Mouse (Mus musculus) ES-Bruce4 (cell line): ENCODE data around the gene Clybl. TPM values are rescaled to one million over a fixed set of nuclear protein-coding genes. Genes with fewer than 3 reads are reported as not detected.

Source experiments
- H3K27ac ChIP-seq: 2 replicates; pipeline ENCODE4 v1.5.1; 2012; ENCODE audit warnings: low read length, inconsistent platforms; ENCODE audit not compliant: insufficient read depth
- H3K27me3 ChIP-seq: 2 replicates; pipeline ENCODE4 v1.6.1; 2012; ENCODE audit warnings: mild to moderate bottlenecking, low read length, inconsistent platforms; ENCODE audit not compliant: control insufficient read depth, poor library complexity, insufficient read depth, severe bottlenecking
- H3K36me3 ChIP-seq: 2 replicates; pipeline ENCODE4 v1.6.1; 2012; ENCODE audit warnings: inconsistent platforms, mild to moderate bottlenecking, low read length, moderate library complexity; ENCODE audit not compliant: control insufficient read depth, poor library complexity, insufficient read depth, severe bottlenecking
- H3K4me1 ChIP-seq: one replicate; pipeline ENCODE4 v1.8.1; 2011; ENCODE audit warnings: low read length; ENCODE audit not compliant: control insufficient read depth, insufficient read depth
- H3K4me3 ChIP-seq: 2 replicates; pipeline ENCODE4 v1.5.1; 2011; ENCODE audit warnings: low read depth, mild to moderate bottlenecking, low read length
- H3K9ac ChIP-seq: 2 replicates; pipeline ENCODE4 v1.6.1; 2012; ENCODE audit warnings: low read depth, mild to moderate bottlenecking, inconsistent platforms; ENCODE audit not compliant: poor library complexity, severe bottlenecking
- H3K9me3 ChIP-seq: replicated peaks from 2 replicates; pipeline ENCODE4 v1.6.1; 2012; ENCODE audit warnings: mild to moderate bottlenecking, low read length, inconsistent platforms; ENCODE audit not compliant: control insufficient read depth, poor library complexity, insufficient read depth, severe bottlenecking
- CTCF ChIP-seq: IDR thresholded peaks from one replicate; pipeline ENCODE4 v1.8.1; 2011; ENCODE audit warnings: low read depth, low read length
- EP300 ChIP-seq: IDR thresholded peaks from 2 replicates; pipeline ENCODE4 v1.6.1; 2011; ENCODE audit warnings: low read depth, low read length; ENCODE audit not compliant: insufficient read depth
- POLR2A ChIP-seq: IDR thresholded peaks from one replicate; pipeline ENCODE4 v1.8.1; 2011; ENCODE audit warnings: low read length; ENCODE audit not compliant: insufficient read depth
- polyA plus RNA-seq: library from polyadenylated mRNA; stranded (reverse); fragments of >200 nt; gene quantifications from 2 replicates; pipeline ENCODE4 v1.2.4, GENCODE M21; 2011; ENCODE audit warnings: low read depth; ENCODE audit not compliant: missing spikeins, insufficient read depth, insufficient read length

Clybl gene
- polyA plus RNA-seq, 1 experiment, result 36.7 TPM

DNA sequence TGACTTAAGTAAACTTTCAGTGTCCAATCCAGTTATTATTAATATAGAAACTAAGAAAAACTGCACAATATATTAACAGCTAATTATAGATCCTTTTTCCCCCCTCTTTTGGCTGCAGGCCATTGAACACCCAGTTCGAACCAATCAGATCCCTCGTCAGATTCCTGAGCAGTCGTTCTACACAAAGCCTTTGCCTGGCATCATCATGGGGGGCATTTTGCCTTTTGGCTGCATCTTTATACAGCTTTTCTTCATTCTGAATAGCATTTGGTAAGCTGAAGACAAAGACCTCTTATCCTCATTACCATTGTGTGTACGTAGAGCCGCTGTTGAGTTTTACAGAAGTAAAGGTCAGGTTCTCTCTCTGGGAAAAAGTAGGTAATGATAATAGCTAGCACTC is 30.9 kb upstream of the Clybl start:
- H3K27ac ChIP-seq, result no peak overlapping the region
- no peaks in the 10 kb centered on the region for H3K9me3 ChIP-seq
- H3K36me3 ChIP-seq, result peaks cover 52% of the 10 kb centered on the region
- H3K4me3 ChIP-seq, result no peak overlapping the region
- no peak overlapping the region for H3K9ac ChIP-seq
- no peaks in the 10 kb centered on the region for H3K4me1 ChIP-seq
- TF ChIP-seq POLR2A (no peak), EP300 (no peak), CTCF (no peak)
- no peaks in the 10 kb centered on the region for H3K27me3 ChIP-seq

DNA sequence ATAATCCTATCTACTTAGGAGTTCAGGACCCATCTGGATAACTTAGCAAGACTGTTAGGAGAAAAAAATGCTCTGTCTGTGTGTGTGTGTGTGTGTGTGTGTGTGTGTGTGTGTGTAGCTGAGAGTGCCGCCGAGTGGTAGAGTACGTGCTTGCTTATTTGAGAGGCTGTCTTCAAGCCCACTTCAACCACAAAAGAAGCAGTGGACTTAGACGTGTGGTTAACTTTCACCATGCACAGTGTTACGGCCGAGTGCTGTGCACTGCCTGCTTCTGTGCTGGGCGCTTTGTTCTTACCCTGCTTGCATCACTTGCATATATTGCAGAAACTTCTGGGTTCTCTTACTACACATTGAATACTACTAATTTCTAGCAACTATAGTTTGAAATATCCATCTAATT is 23.8 kb upstream of the Clybl start:
- no peak overlapping the region for H3K27ac ChIP-seq
- no peaks in the 10 kb centered on the region for H3K27me3 ChIP-seq
- peaks cover 17% of the 10 kb centered on the region for H3K36me3 ChIP-seq
- no peaks in the 10 kb centered on the region for H3K4me1 ChIP-seq
- H3K9ac ChIP-seq, result no peak overlapping the region
- H3K9me3 ChIP-seq, result no peaks in the 10 kb centered on the region
- TF ChIP-seq POLR2A (no peak), CTCF (no peak), EP300 (no peak)
- no peak overlapping the region for H3K4me3 ChIP-seq

GRCm38 (mm10) chr14:122160916-122161315 is 20.6 kb upstream of the Clybl start:
- Histone ChIP-seq H3K9ac (no peak overlapping the region), H3K27ac (no peak overlapping the region), H3K9me3 (no peaks in the 10 kb centered on the region), H3K27me3 (no peaks in the 10 kb centered on the region), H3K4me1 (no peaks in the 10 kb centered on the region), H3K4me3 (no peak overlapping the region), H3K36me3 (peaks cover 5% of the 10 kb centered on the region)
- no peak for TF ChIP-seq EP300
- TF ChIP-seq POLR2A, result no peak
- TF ChIP-seq CTCF, result no peak

- TF ChIP-seq CTCF (no peak), POLR2A (no peak), EP300 (no peak)
- no peaks in the 10 kb centered on the region for H3K36me3 ChIP-seq
- no peak overlapping the region for H3K9ac ChIP-seq
- no peak overlapping the region for H3K4me3 ChIP-seq
- no peak overlapping the region for H3K27ac ChIP-seq
- H3K27me3 ChIP-seq, result no peaks in the 10 kb centered on the region
- H3K9me3 ChIP-seq, result no peaks in the 10 kb centered on the region
- no peaks in the 10 kb centered on the region for H3K4me1 ChIP-seq
Observed at GRCm38 (mm10) chr14:122168912-122169311, 12.6 kb upstream of the Clybl start.

DNA sequence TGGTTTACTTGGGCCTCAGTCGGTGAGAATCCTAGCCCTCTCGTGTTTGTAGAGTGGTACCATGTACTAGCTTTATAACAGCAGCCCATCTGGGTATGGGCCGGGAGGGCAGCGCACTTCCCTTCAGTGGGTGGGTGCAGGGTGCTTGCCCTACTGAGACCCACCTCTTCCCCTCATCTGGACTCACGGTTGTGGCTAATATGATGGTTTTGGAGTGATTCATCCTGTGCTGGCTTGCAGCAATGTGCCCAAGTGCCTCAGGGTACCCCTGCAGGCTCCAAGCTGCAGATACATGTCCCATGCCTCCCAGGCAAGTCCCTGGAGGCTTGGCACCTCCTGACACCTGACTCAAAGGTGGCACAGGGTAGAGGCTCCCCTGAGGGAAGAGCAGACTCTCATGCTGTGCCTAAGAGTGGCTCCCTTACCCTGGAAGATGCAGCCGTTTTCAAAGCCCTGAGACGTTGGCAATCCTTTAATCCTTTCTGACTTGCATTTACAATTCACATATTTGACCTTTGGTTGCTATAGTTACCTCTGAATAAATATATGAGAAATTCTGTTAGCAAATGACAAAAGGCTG is 11.2 kb upstream of the Clybl start:
- Histone ChIP-seq H3K27me3 (no peaks in the 10 kb centered on the region), H3K9me3 (no peaks in the 10 kb centered on the region), H3K4me1 (no peaks in the 10 kb centered on the region), H3K9ac (no peak overlapping the region), H3K36me3 (no peaks in the 10 kb centered on the region), H3K4me3 (no peak overlapping the region), H3K27ac (no peak overlapping the region)
- TF ChIP-seq POLR2A, result no peak
- no peak for TF ChIP-seq CTCF
- no peak for TF ChIP-seq EP300

DNA sequence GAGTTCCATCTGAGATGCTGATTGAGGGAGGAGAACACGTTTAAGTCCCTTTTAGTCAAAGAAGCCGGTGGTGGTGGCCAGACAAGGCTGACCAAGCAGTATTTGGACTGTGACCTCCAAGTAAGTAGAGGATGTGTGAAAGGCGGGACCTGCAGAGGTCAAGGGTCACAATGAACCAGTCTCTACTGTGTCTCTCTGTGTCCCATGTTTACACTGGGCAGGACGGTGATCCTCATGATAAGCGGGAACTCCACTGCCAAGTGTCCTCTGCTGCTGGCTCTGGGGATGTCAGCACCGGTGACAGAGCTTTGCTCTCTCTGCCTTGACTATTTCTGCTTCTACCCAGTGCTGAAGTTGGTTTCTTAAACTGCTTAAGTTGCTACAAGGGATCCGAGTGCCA is 10.5 kb upstream of the Clybl start:
- no peak for TF ChIP-seq CTCF
- TF ChIP-seq EP300, result no peak
- TF ChIP-seq POLR2A, result no peak
- no peak overlapping the region for H3K4me3 ChIP-seq
- H3K27me3 ChIP-seq, result no peaks in the 10 kb centered on the region
- H3K4me1 ChIP-seq, result no peaks in the 10 kb centered on the region
- no peaks in the 10 kb centered on the region for H3K9me3 ChIP-seq
- no peak overlapping the region for H3K9ac ChIP-seq
- no peak overlapping the region for H3K27ac ChIP-seq
- H3K36me3 ChIP-seq, result no peaks in the 10 kb centered on the region
